Mouse (Mus musculus) embryo, embryonic 10.5 days (tissue): ENCODE results near the gene Kxd1.

Experiments
- DNase-seq: peaks from one replicate; pipeline ENCODE4 v3.0.0-alpha.2; 2015; ENCODE audit warnings: low spot score

The Kxd1 gene

GRCm38 (mm10) chr8:70527512-70528181 lies at the start of gene Kxd1, which contains the start of gene Fkbp8:
TSS of gene Kxd1 (minus strand) at chr8:70527956.
TSS of gene Fkbp8 (plus strand) at chr8:70527724.
- peak; percentile 98 for DNase-seq

GRCm38 (mm10) chr8:70577207-70577606 lies 49.5 kb upstream of the Kxd1 start:
- no peak for DNase-seq

- no peak for DNase-seq
These were observed 47.2 kb upstream of the Kxd1 start for GRCm38 (mm10) chr8:70574915-70575314.

GRCm38 (mm10) chr8:70574302-70574701 lies 46.5 kb upstream of the Kxd1 start:
- no peak for DNase-seq

GRCm38 (mm10) chr8:70570990-70571389 lies 43.2 kb upstream of the Kxd1 start:
- no peak for DNase-seq

- DNase-seq, result no peak
These were observed 42.6 kb upstream of the Kxd1 start for GRCm38 (mm10) chr8:70570360-70570759.

- no peak for DNase-seq
These were observed 37.8 kb upstream of the Kxd1 start for GRCm38 (mm10) chr8:70565561-70565960.

GRCm38 (mm10) chr8:70564696-70565235 lies 37.0 kb upstream of the Kxd1 start:
- DNase-seq, result no peak

GRCm38 (mm10) chr8:70563763-70564387 lies 36.1 kb upstream of the Kxd1 start:
- DNase-seq, result no peak

GRCm38 (mm10) chr8:70562802-70563201 lies 35.0 kb upstream of the Kxd1 start:
- no peak for DNase-seq

- DNase-seq, result no peak
These were observed 34.2 kb upstream of the Kxd1 start for GRCm38 (mm10) chr8:70561809-70562535.

GRCm38 (mm10) chr8:70561357-70561756 lies 33.6 kb upstream of the Kxd1 start:
- no peak for DNase-seq

GRCm38 (mm10) chr8:70560564-70560963 lies 32.8 kb upstream of the Kxd1 start:
- no peak for DNase-seq

- peak; percentile 18 for DNase-seq
These were observed 32.3 kb upstream of the Kxd1 start for GRCm38 (mm10) chr8:70560096-70560495.

GRCm38 (mm10) chr8:70558983-70559382 lies 31.2 kb upstream of the Kxd1 start:
- DNase-seq, result peak; percentile 19

GRCm38 (mm10) chr8:70558334-70558733 lies 30.6 kb upstream of the Kxd1 start:
- DNase-seq, result no peak

- DNase-seq, result no peak
These were observed 27.5 kb upstream of the Kxd1 start for GRCm38 (mm10) chr8:70555079-70555747.

- no peak for DNase-seq
These were observed 26.0 kb upstream of the Kxd1 start for GRCm38 (mm10) chr8:70553740-70554139.

- no peak for DNase-seq
These were observed 25.1 kb upstream of the Kxd1 start for GRCm38 (mm10) chr8:70552836-70553235.

GRCm38 (mm10) chr8:70551558-70552161 lies 23.9 kb upstream of the Kxd1 start:
- no peak for DNase-seq

GRCm38 (mm10) chr8:70549412-70550184 lies 21.8 kb upstream of the Kxd1 start:
- DNase-seq, result no peak
